Mouse (Mus musculus) heart, postnatal 25 days (tissue): ENCODE measurements around the gene Stfa2. TPM values are rescaled to one million over a fixed set of nuclear protein-coding genes. Genes with fewer than 3 reads are reported as not detected.
"Not testable (repeated sequence)": the region's sequence is repeated elsewhere in the genome, so short reads cannot be mapped to it uniquely, and the experiment has no call there.

Source experiments
- DNase-seq: peaks from one replicate; pipeline ENCODE4 v3.0.0; 2022; ENCODE audit warnings: low spot score
- intact Hi-C: fragments of 180-260 bp; cut with DNase I; formaldehyde crosslinking; loops from one replicate; pipeline ENCODE4 v1.15.1; 2025
- total RNA-seq, 2 experiments: library from RNA; stranded (reverse); gene quantifications; 2 replicates each; pipeline ENCODE4 v1.2.3; 2021

Gene Stfa2
- total RNA-seq: not detected

GRCm38 (mm10) chr16:36408357-36408756, at the start of gene Stfa2:
TSS of gene Stfa2 (minus strand) at chr16:36408457.
- intact Hi-C loops: no loop called here
- no peak for DNase-seq

- no peak for DNase-seq
These were observed 47.1 kb upstream of the Stfa2 start, which contains the start of gene Stfa3 for GRCm38 (mm10) chr16:36455342-36455802. TSS of gene Stfa3 (minus strand) at chr16:36455392.

GRCm38 (mm10) chr16:36420979-36421378, 12.7 kb upstream of the Stfa2 start:
- intact Hi-C loops, DNase-seq: not testable (repeated sequence)

More at GRCm38 (mm10) chr16:36455342-36455802, 47.1 kb upstream of the Stfa2 start, which contains the start of gene Stfa3:
- intact Hi-C loops: no loop called here

- intact Hi-C loops: no loop called here
- no peak for DNase-seq
These were observed 19.2 kb downstream of the Stfa2 start for GRCm38 (mm10) chr16:36389060-36389459.

GRCm38 (mm10) chr16:36367648-36368047, 40.6 kb downstream of the Stfa2 start, which contains the start of gene BC100530:
TSS of gene BC100530 (minus strand) at chr16:36367748.
- DNase-seq, intact Hi-C loops: not testable (repeated sequence)

Other genes with a start within 250 kb of the Stfa2 start
- not detected for gene Gm5483, start 224.2 kb downstream of the Stfa2 start, total RNA-seq
- gene Gm5416, start 198.1 kb downstream of the Stfa2 start, total RNA-seq: not detected
- not detected for gene 2010005H15Rik, start 187.0 kb downstream of the Stfa2 start, total RNA-seq
- gene Stfa1, start 131.5 kb downstream of the Stfa2 start, total RNA-seq: not detected
- gene BC117090, start 74.1 kb downstream of the Stfa2 start, total RNA-seq: not detected
- gene BC100530, start 40.7 kb downstream of the Stfa2 start, total RNA-seq: not detected
- not detected for gene Stfa3, start 46.9 kb upstream of the Stfa2 start, total RNA-seq
- not detected for gene Casr, start 153.7 kb upstream of the Stfa2 start, total RNA-seq